Mouse (Mus musculus) hindbrain, embryonic 10.5 days (tissue): Measurements from ENCODE around the gene S1pr1. TPM values are rescaled to one million over a fixed set of nuclear protein-coding genes. Genes with fewer than 3 reads are reported as not detected.

Experiments used
- DNase-seq: peaks from one replicate; pipeline ENCODE4 v3.0.0-alpha.2; 2017; ENCODE audit warnings: low spot score
- H3K27ac ChIP-seq: fragments of 300-500 bp; sonication (generic); 2 replicates; pipeline ENCODE4 v1.5.1; 2016; ENCODE audit warnings: mild to moderate bottlenecking, moderate library complexity
- H3K27me3 ChIP-seq: fragments of 300-500 bp; sonication (generic); 2 replicates; pipeline ENCODE4 v1.6.1; 2016; ENCODE audit warnings: mild to moderate bottlenecking; ENCODE audit not compliant: poor library complexity, insufficient read depth, severe bottlenecking
- H3K36me3 ChIP-seq: fragments of 300-500 bp; sonication (generic); 2 replicates; pipeline ENCODE4 v1.6.1; 2016; ENCODE audit warnings: mild to moderate bottlenecking, moderate library complexity
- H3K4me1 ChIP-seq: fragments of 300-500 bp; sonication (generic); replicated peaks from 2 replicates; pipeline ENCODE4 v1.6.1; 2016; ENCODE audit warnings: mild to moderate bottlenecking
- H3K4me3 ChIP-seq: fragments of 300-500 bp; sonication (generic); 2 replicates; pipeline ENCODE4 v1.5.1; 2016; ENCODE audit warnings: mild to moderate bottlenecking, moderate library complexity
- H3K9me3 ChIP-seq: fragments of 300-500 bp; sonication (generic); 2 replicates; pipeline ENCODE4 v1.6.1; 2016; ENCODE audit warnings: mild to moderate bottlenecking, moderate library complexity
- WGBS: fragments of 180-500 bp; shearing (Covaris S2); methylation state at CpG from one replicate; pipeline ENCODE4 v1.1.7; 2016; 5-methylcytosine and 5-hydroxymethylcytosine counted together
- polyA plus RNA-seq: library from polyadenylated mRNA; unstranded; fragments of >200 nt; fragmentation: Nextera tagmentation; extraction: Ambion mirVana; gene quantifications from 2 replicates; pipeline ENCODE4 v1.2.1, GENCODE M21; 2016

Gene S1pr1
- polyA plus RNA-seq, 1 experiment from 2014 or later = 12.8 TPM

GRCm38 (mm10) chr3:115734841-115735240, 20.0 kb upstream of the S1pr1 start:
- Histone ChIP-seq H3K9me3 (no peaks in the 10 kb centered on the region), H3K27ac (no peak overlapping the region), H3K27me3 (no peaks in the 10 kb centered on the region), H3K4me1 (no peaks in the 10 kb centered on the region), H3K4me3 (no peak overlapping the region), H3K36me3 (no peaks in the 10 kb centered on the region)
- no peak for DNase-seq
- WGBS = 85% methylated on average over 3 of the region's 3 CpGs

- no peak for DNase-seq
- 87% methylated on average over 7 of the region's 7 CpGs for WGBS
- H3K36me3 ChIP-seq = no peaks in the 10 kb centered on the region
- H3K9me3 ChIP-seq = no peaks in the 10 kb centered on the region
- H3K27me3 ChIP-seq = no peaks in the 10 kb centered on the region
- H3K4me1 ChIP-seq = no peaks in the 10 kb centered on the region; the same call in 1 of the 2 replicates
- no peak overlapping the region for H3K27ac ChIP-seq
- no peak overlapping the region for H3K4me3 ChIP-seq
Measured at GRCm38 (mm10) chr3:115730336-115730735, 15.5 kb upstream of the S1pr1 start.

DNA sequence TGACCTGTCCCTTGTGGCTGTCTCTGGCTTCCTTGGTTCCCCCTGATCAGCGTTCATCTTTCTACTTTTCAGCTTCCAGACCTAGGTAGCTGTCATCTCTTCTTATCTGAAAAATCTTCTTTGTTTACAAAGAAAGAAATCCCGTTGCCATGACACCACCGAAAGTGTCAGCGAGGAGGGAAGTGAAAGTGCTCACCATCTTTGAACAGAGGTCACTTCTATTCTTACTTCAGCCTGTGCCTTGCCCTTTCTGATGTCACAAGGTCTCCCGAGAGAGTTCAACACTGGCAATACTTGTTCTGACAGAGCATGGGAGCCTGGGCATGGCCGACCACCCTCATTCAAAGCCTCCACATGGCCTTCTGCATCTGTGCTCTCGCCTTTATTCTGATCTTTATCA, 14.3 kb upstream of the S1pr1 start:
- Histone ChIP-seq H3K27ac (no peak overlapping the region), H3K4me1 (no peaks in the 10 kb centered on the region; the same call in 1 of the 2 replicates), H3K36me3 (no peaks in the 10 kb centered on the region), H3K27me3 (no peaks in the 10 kb centered on the region), H3K9me3 (no peaks in the 10 kb centered on the region), H3K4me3 (no peak overlapping the region)
- WGBS = 64% methylated on average over 7 of the region's 7 CpGs
- DNase-seq = no peak

DNA sequence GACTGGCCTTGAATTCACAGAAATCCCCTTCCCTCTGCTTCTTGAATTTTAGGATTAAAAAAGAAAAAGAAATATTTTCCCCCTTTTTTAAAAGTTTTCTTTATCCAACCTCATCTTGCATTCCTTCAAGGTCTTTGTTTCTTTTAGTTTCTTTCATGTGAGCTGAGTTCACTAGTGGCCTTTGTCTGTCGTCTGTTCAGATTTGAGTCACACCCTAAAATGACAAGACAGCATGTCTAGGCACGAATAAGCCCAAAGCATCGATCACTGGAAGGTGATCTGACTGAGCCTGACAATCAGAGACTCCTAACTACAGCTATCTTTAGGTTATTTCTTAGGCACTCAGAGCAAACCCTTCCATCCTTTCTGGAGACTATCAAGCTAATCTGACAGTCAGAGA, 13.3 kb upstream of the S1pr1 start:
- no peaks in the 10 kb centered on the region; the same call in 1 of the 2 replicates for H3K4me1 ChIP-seq
- no peak for DNase-seq
- no peaks in the 10 kb centered on the region for H3K9me3 ChIP-seq
- 59% methylated on average over 3 of the region's 3 CpGs for WGBS
- H3K27ac ChIP-seq = no peak overlapping the region
- no peaks in the 10 kb centered on the region for H3K36me3 ChIP-seq
- no peak overlapping the region for H3K4me3 ChIP-seq
- H3K27me3 ChIP-seq = no peaks in the 10 kb centered on the region

GRCm38 (mm10) chr3:115718886-115719285, 4.0 kb upstream of the S1pr1 start:
- Histone ChIP-seq H3K4me1 (peaks cover 16% of the 10 kb centered on the region; the same call in 1 of the 2 replicates), H3K36me3 (no peaks in the 10 kb centered on the region), H3K9me3 (no peaks in the 10 kb centered on the region), H3K27me3 (peaks cover 3% of the 10 kb centered on the region), H3K4me3 (no peak overlapping the region), H3K27ac (no peak overlapping the region)
- WGBS = 81% methylated on average over 6 of the region's 6 CpGs
- DNase-seq = no peak

DNA sequence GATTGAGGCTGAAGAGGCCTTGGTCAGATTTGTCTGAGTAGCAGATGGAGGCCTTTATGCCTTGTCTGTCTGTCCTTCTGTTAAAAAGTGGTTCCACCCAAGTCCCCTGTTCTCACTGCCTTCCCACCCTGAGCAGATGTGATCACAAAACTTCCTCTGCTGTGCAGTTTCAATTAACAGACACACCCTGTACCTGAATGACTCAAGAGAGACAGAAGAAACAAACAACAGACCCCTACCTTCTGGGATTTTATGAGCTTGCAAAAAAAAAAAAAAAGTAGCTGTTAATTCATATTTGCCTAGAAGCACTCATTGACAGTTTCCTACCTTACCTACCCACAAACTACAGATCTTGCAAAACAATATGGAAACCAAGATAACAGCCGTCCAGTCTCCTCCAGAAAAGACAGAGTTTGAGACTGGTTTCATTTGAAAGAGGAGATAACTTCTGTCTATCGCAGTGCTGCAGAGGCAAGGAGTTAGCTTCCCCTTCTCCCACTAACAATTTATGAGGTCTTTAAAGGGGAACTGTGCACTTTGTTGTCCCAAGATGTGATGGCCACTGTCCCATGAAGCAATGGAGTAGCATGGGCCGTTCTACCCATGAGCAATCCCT, 1.1 kb upstream of the S1pr1 start:
- H3K4me3 ChIP-seq = peak overlapping the region; percentile 68
- peak overlapping the region; percentile 94 for H3K27ac ChIP-seq
- peaks cover 27% of the 10 kb centered on the region; the same call in 1 of the 2 replicates for H3K4me1 ChIP-seq
- peaks cover 12% of the 10 kb centered on the region for H3K27me3 ChIP-seq
- DNase-seq = no peak
- no peaks in the 10 kb centered on the region for H3K9me3 ChIP-seq
- WGBS = 84% methylated on average over 3 of the region's 3 CpGs
- H3K36me3 ChIP-seq = peaks cover 13% of the 10 kb centered on the region

- Histone ChIP-seq H3K4me1 (peaks cover 27% of the 10 kb centered on the region; the same call in 1 of the 2 replicates), H3K36me3 (peaks cover 13% of the 10 kb centered on the region), H3K27ac (peak overlapping the region; percentile 94), H3K4me3 (peak overlapping the region; percentile 68), H3K9me3 (no peaks in the 10 kb centered on the region), H3K27me3 (peaks cover 12% of the 10 kb centered on the region)
- peak; percentile 9 for DNase-seq
- 12% methylated on average over 5 of the region's 5 CpGs for WGBS
Measured at GRCm38 (mm10) chr3:115714049-115714435, 830 bp downstream of the S1pr1 start.

DNA sequence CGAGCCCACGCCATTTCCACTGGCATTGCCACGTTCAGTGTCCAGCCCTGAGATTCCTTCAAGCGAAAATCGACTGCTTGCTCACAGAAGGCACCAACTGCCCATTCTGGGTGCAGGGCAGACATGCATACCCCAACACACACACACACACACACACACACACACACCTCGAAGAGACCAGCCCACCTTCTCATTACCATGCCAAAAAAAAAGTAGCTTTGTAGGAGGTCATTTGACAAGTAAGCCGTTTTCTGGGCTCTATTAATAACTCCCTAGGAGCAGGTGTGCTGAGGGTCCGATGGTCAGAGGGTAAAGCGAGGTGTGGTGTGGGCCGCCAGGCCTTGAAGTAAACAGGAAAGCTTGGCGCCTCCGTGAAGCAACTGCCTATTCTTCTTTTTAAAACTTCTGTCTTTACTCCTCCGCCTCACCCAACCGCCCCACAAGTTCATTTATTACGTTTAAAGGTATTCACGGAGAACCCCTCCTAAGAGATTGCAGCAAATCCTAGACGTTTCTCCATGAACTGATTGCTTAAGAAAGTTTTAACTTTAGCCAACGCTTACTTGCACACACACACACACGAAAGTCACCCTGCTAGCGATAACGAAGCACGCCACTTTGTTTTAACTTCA, 1.3 kb downstream of the S1pr1 start:
- Histone ChIP-seq H3K9me3 (no peaks in the 10 kb centered on the region), H3K36me3 (peaks cover 13% of the 10 kb centered on the region), H3K4me3 (peak overlapping the region; percentile 68), H3K27me3 (peaks cover 12% of the 10 kb centered on the region), H3K4me1 (peaks cover 27% of the 10 kb centered on the region; the same call in 1 of the 2 replicates), H3K27ac (peak overlapping the region; percentile 68)
- WGBS = 16% methylated on average over 22 of the region's 22 CpGs
- DNase-seq = peak; percentile 20

GRCm38 (mm10) chr3:115712808-115713200, 2.1 kb downstream of the S1pr1 start:
- DNase-seq = peak; percentile 82
- no peaks in the 10 kb centered on the region for H3K9me3 ChIP-seq
- 18% methylated on average over 9 of the region's 9 CpGs for WGBS
- H3K36me3 ChIP-seq = peaks cover 13% of the 10 kb centered on the region
- H3K27me3 ChIP-seq = peaks cover 12% of the 10 kb centered on the region
- H3K27ac ChIP-seq = no peak overlapping the region; the same call in 1 of the 2 replicates
- peaks cover 27% of the 10 kb centered on the region; the same call in 1 of the 2 replicates for H3K4me1 ChIP-seq
- peak overlapping the region; percentile 68 for H3K4me3 ChIP-seq

GRCm38 (mm10) chr3:115711924-115712807, 2.7 kb downstream of the S1pr1 start:
- H3K9me3 ChIP-seq = no peaks in the 10 kb centered on the region
- H3K4me3 ChIP-seq = peak overlapping the region; percentile 68; the same call in 1 of the 2 replicates
- H3K27ac ChIP-seq = peak overlapping the region; percentile 9; the same call in 1 of the 2 replicates
- peaks cover 13% of the 10 kb centered on the region for H3K36me3 ChIP-seq
- H3K4me1 ChIP-seq = peaks cover 27% of the 10 kb centered on the region; the same call in 1 of the 2 replicates
- H3K27me3 ChIP-seq = peaks cover 12% of the 10 kb centered on the region
- DNase-seq = no peak
- WGBS = 89% methylated on average over 27 of the region's 27 CpGs

DNA sequence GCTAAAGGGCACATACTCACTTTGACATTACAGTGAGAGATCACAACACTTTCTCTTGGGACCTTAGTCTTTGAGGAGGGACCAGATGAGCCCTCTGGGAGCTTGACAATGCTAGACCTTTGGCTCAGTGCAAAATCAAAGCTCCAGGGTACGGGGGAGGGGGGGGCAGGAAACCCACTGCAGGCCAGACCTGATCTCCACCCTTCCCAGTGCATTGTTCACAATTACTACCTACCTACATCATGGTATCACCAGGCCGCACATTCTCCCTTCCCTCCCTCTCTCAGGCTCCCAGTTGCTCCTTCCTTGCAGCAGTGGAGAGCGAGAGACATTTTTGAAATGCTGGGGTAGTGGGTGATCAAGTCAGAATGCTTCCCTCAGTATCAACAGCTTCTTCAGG, 3.5 kb downstream of the S1pr1 start:
- H3K36me3 ChIP-seq = peaks cover 13% of the 10 kb centered on the region
- DNase-seq = no peak
- WGBS = 88% methylated on average over 3 of the region's 3 CpGs
- no peak overlapping the region for H3K27ac ChIP-seq
- H3K4me1 ChIP-seq = peaks cover 27% of the 10 kb centered on the region; the same call in 1 of the 2 replicates
- H3K4me3 ChIP-seq = 0 out of 2 replicates have a peak overlapping the region, but pooled peaks have one; percentile 1
- H3K9me3 ChIP-seq = no peaks in the 10 kb centered on the region
- H3K27me3 ChIP-seq = peaks cover 12% of the 10 kb centered on the region

DNA sequence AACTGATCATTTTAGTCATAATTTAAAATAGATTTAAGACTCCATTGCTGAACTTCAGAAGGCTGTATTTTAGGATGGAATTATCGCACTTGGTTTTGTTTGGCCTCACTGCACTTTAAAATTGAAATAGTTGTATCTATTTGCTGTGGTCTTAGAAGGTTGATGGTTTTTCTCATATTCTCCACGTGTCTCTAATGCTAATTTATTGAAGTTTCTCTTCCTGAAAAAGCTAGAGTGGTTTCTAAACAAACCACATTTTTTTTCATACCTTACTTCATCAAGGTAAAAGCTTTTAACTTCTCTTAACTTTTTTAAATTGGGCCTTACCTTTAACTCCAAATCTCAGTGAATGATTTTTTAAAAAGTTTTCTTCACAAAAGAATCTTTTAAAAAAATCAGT, 4.8 kb downstream of the S1pr1 start:
- no peaks in the 10 kb centered on the region for H3K9me3 ChIP-seq
- no peak for DNase-seq
- H3K27ac ChIP-seq = no peak overlapping the region
- 80% methylated on average over 2 of the region's 2 CpGs for whole genome bisulfite sequencing
- no peak overlapping the region for H3K4me3 ChIP-seq
- peaks cover 13% of the 10 kb centered on the region for H3K36me3 ChIP-seq
- peaks cover 12% of the 10 kb centered on the region for H3K27me3 ChIP-seq
- peaks cover 20% of the 10 kb centered on the region; the same call in 1 of the 2 replicates for H3K4me1 ChIP-seq
